Mouse (Mus musculus) myocyte (in vitro differentiated cells): Measurements from ENCODE around the gene Rxylt1.

Experiments used
- CEBPB ChIP-seq: IDR thresholded peaks from 2 replicates; pipeline ENCODE4 v1.6.1; 2011; ENCODE audit warnings: mild to moderate bottlenecking, moderate library complexity; ENCODE audit not compliant: poor library complexity, insufficient read depth, severe bottlenecking
- MAX ChIP-seq: IDR thresholded peaks from one replicate; pipeline ENCODE4 v1.6.1; 2011; ENCODE audit warnings: low read depth, mild to moderate bottlenecking, control low read depth
- MYOD1 ChIP-seq, 3 experiments: IDR thresholded peaks; one replicate each; pipeline ENCODE4 v1.6.1; 2011; ENCODE audit warnings: control low read depth in 2 of 3, low read depth in 2 of 3, mild to moderate bottlenecking in 2 of 3, moderate library complexity in 1 of 3; ENCODE audit not compliant: insufficient read length in 2 of 3, control insufficient read depth in 1 of 3
- MYOG ChIP-seq, 3 experiments: IDR thresholded peaks; one replicate each; pipeline ENCODE4 v1.6.1; 2011; ENCODE audit warnings: control low read depth in 2 of 3, low read depth in 2 of 3, mild to moderate bottlenecking in 2 of 3; ENCODE audit not compliant: insufficient read length in 2 of 3, control insufficient read depth in 1 of 3, insufficient read depth in 1 of 3
- POLR2A ChIP-seq: IDR thresholded peaks from one replicate; pipeline ENCODE4 v1.6.1; 2011; ENCODE audit warnings: low read depth, mild to moderate bottlenecking, control low read depth, moderate library complexity; ENCODE audit not compliant: insufficient read length
- POLR2AphosphoS2 ChIP-seq: IDR thresholded peaks from one replicate; pipeline ENCODE4 v1.6.1; 2011; ENCODE audit warnings: low read depth, control low read depth; ENCODE audit not compliant: insufficient read length
- SRF ChIP-seq: IDR thresholded peaks from one replicate; pipeline ENCODE4 v1.6.1; 2011; ENCODE audit warnings: low read depth; ENCODE audit not compliant: control insufficient read depth, insufficient read length
- TCF12 ChIP-seq: IDR thresholded peaks from one replicate; pipeline ENCODE4 v1.6.1; 2011; ENCODE audit warnings: mild to moderate bottlenecking, control low read depth; ENCODE audit not compliant: poor library complexity, insufficient read depth, severe bottlenecking
- USF1 ChIP-seq: IDR thresholded peaks from one replicate; pipeline ENCODE4 v1.6.1; 2011; ENCODE audit warnings: low read depth, mild to moderate bottlenecking, control low read depth, moderate library complexity

DNA sequence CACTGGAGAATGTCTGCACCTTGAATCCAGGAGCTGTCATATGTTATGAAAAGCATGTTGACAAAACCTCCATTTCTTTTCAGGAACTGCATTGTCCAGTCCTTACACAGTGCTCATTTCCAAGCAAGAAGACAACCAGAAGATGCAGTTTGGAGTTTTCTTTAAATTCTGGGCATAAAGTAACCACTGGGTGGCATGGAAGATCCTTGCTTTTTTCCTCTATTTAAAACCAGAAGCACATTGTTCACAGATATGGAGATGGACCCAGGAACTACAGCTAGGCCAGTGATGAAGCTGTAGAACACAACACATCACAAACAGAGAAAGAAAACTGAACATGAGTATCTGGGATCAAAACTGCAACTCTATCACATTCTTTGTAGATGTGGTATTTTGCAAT is 28.0 kb downstream of the Rxylt1 start:
- TF ChIP-seq MYOG (IDR thresholded peaks at IDR 0.05; ENCODE audit: control insufficient read depth in 1 of 3, insufficient read depth in 1 of 3, insufficient read length in 2 of 3, low read depth in 2 of 3) (no peak), POLR2A (no peak), TCF12 (no peak), CEBPB (no peak), MAX (no peak), USF1 (no peak), POLR2AphosphoS2 (no peak), SRF (no peak), MYOD1 (IDR thresholded peaks at IDR 0.05; ENCODE audit: control insufficient read depth in 1 of 3, insufficient read length in 2 of 3, low read depth in 2 of 3) (no peak)
